Comparison of ENCODE assay signal across 8 mouse cellular contexts in genomic region chr1:133492291-133492985, GRCm38 (mm10).
DNase-seq lines count a peak whose midpoint lies in the region; ATAC-seq lines count a peak whose summit lies in the region.

No protein-coding gene starts in this region.

- peak; percentile 95 for DNase-seq in R1 (ENCODE audit: low read depth, low spot score)
- peak; percentile 48 for DNase-seq in embryo, embryonic 11.5 days (ENCODE audit: low read depth, low spot score)
- peak; percentile 6 to 62 for DNase-seq in layer of hippocampus, adult 18-20 months (ENCODE audit: low spot score in 2 of 2)
- no peak for DNase-seq in liver, embryonic 13.5 days
- peak; percentile 25 for DNase-seq in yolk sac, embryonic 10.5 days (ENCODE audit: low spot score)
- no peak for DNase-seq in B cell, adult 2 months

- ATAC-seq in heart, embryonic 12.5 days (ENCODE audit: insufficient number of reproducible peaks, low FRiP score): peak; percentile 58
- ATAC-seq in liver, embryonic 13.5 days (ENCODE audit: low read depth): no peak
- ATAC-seq in neural tube, embryonic 12.5 days (ENCODE audit: low FRiP score, low read depth): peak; percentile 94

- no peaks in the 10 kb centered on the region for H3K36me3 ChIP-seq in heart, embryonic 12.5 days
- no peaks in the 10 kb centered on the region for H3K36me3 ChIP-seq in liver, embryonic 13.5 days
- no peaks in the 10 kb centered on the region for H3K36me3 ChIP-seq in neural tube, embryonic 12.5 days

- H3K9ac ChIP-seq in heart, embryonic 12.5 days: peak overlapping the region; percentile 72
- peak overlapping the region; percentile 52; the same call in 1 of the 2 replicates for H3K9ac ChIP-seq in liver, embryonic 13.5 days
- peak overlapping the region; percentile 55 for H3K9ac ChIP-seq in neural tube, embryonic 12.5 days

- peak overlapping the region; percentile 39 for H3K4me3 ChIP-seq in heart, embryonic 12.5 days
- peak overlapping the region; percentile 40 for H3K4me3 ChIP-seq in liver, embryonic 13.5 days (replicated peaks)
- H3K4me3 ChIP-seq in neural tube, embryonic 12.5 days: peak overlapping the region; percentile 31

- WGBS in heart, embryonic 12.5 days: 5% methylated on average over 11 of the region's 11 CpGs
- WGBS in liver, embryonic 13.5 days (ENCODE audit: insufficient replicate concordance): 10% methylated on average over 11 of the region's 11 CpGs
- 2% methylated on average over 11 of the region's 11 CpGs for WGBS in neural tube, embryonic 12.5 days

- H3K27me3 ChIP-seq in heart, embryonic 12.5 days (replicated peaks): no peaks in the 10 kb centered on the region
- peaks cover 3% of the 10 kb centered on the region for H3K27me3 ChIP-seq in liver, embryonic 13.5 days
- no peaks in the 10 kb centered on the region for H3K27me3 ChIP-seq in neural tube, embryonic 12.5 days (replicated peaks)

- peak overlapping the region; percentile 65 for H3K27ac ChIP-seq in heart, embryonic 12.5 days (ENCODE audit: poor library complexity, severe bottlenecking)
- H3K27ac ChIP-seq in liver, embryonic 13.5 days: no peak overlapping the region
- H3K27ac ChIP-seq in neural tube, embryonic 12.5 days: peak overlapping the region; percentile 96

- H3K4me1 ChIP-seq in heart, embryonic 12.5 days (replicated peaks): peaks cover 26% of the 10 kb centered on the region
- peaks cover 9% of the 10 kb centered on the region for H3K4me1 ChIP-seq in liver, embryonic 13.5 days (replicated peaks)
- H3K4me1 ChIP-seq in neural tube, embryonic 12.5 days: peaks cover 23% of the 10 kb centered on the region

- H3K9me3 ChIP-seq in heart, embryonic 12.5 days (replicated peaks): no peaks in the 10 kb centered on the region
- no peaks in the 10 kb centered on the region for H3K9me3 ChIP-seq in liver, embryonic 13.5 days (replicated peaks)
- no peaks in the 10 kb centered on the region for H3K9me3 ChIP-seq in neural tube, embryonic 12.5 days

- peak overlapping the region; percentile 74 for H3K4me2 ChIP-seq in heart, embryonic 12.5 days
- peak overlapping the region; percentile 66 for H3K4me2 ChIP-seq in liver, embryonic 13.5 days
- peak overlapping the region; percentile 67 for H3K4me2 ChIP-seq in neural tube, embryonic 12.5 days (replicated peaks)

Comparison
In these comparisons a context has a peak if more than half of its experiments do, and no peak if none do; other contexts are left out.
1. DNase-seq: peak in R1 (single experiment), embryo, embryonic 11.5 days (single experiment), layer of hippocampus, adult 18-20 months (2 of 2) and yolk sac, embryonic 10.5 days (single experiment); none in liver, embryonic 13.5 days (single experiment) and B cell, adult 2 months (0 of 2).
2. Peak in every context shown above with its lines, with median percentiles within 50 percentile points of each other: H3K4me2 ChIP-seq, H3K4me3 ChIP-seq and H3K9ac ChIP-seq.